Mouse (Mus musculus): ENCODE measurements around the gene Fblim1. TPM values are rescaled to one million over a fixed set of nuclear protein-coding genes. Genes with fewer than 3 reads are reported as not detected.
A peak's percentile ranks its signal among the peaks of the same experiment; 100 is the strongest.

Fblim1 gene
- polyA plus RNA-seq, 1 experiment from 2014 or later: 34.9 TPM

DNA sequence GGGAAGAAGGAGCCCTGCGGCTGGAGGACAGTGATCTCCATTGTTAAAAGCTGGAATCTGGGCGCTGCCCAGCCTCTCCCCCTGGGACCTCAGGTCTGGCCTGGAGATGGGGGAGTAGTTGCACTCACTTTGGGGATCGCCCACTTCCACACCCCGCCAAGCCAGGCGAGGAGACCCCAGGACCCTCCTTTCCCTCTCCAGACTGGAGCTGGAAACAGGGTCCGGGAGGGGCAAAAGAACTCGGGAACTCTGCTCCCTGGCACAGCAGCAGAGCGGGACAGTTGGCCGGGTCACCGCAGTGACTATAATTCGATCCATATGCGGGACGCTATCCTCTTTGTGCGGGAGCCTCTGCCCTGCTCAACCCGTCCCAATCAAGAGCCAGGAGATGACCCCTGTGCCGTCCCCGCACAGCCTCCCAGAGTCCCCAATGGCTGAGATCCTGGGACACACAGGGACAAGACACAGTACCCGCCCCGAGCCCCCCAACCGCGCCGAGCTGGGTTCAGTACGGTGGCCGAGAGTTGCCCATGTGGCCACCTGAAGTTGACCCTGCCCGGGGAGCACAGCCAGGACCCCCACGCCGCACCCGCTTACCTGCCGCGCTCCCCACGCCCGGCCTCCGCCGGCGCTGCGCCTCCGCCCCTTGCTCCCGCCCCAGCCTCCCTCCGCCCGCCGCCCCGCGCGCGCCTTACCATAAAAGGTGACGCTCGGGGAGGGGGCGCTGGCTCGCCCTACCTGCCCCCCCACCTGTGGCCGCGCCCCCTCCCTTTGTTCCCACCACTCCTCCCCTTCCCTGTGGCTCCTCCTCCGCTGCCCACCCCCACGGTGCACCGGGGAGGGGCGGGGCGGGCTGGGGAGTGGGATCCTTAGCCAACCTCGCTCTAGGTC is 6.4 kb downstream of the Fblim1 start:
- Histone ChIP-seq H3K4me3 (ENCODE audit: low read depth, low read length) (peak overlapping the region; percentile 51), H3K9me3 (ENCODE audit: control insufficient read depth, low read length) (no peaks in the 10 kb centered on the region), H3K36me3 (ENCODE audit: control insufficient read depth, insufficient read depth, low read length) (no peaks in the 10 kb centered on the region), H3K4me2 (ENCODE audit: low read depth) (peak overlapping the region; percentile 87), H3K4me1 (ENCODE audit: control insufficient read depth, insufficient read depth, low read length) (peaks cover 9% of the 10 kb centered on the region), H3K9ac (ENCODE audit: low read length) (peak overlapping the region; percentile 73), H3K27ac (ENCODE audit: low read depth, low read length) (peak overlapping the region; percentile 35; the same call in 1 of the 2 replicates), H3K27me3 (ENCODE audit: control insufficient read depth, insufficient read depth, low read length) (peaks cover 6% of the 10 kb centered on the region)
- DNase-seq (ENCODE audit: low spot score) (peak; percentile 51), ATAC-seq (ENCODE audit: insufficient read depth, low FRiP score, low TSS enrichment) (no peak)
- WGBS: under 1% methylated on average over 53 of the region's 57 CpGs

- Histone ChIP-seq H3K27ac (ENCODE audit: low read depth, low read length) (peak overlapping the region; percentile 35; the same call in 1 of the 2 replicates), H3K9ac (ENCODE audit: low read length) (peak overlapping the region; percentile 73), H3K4me1 (ENCODE audit: control insufficient read depth, insufficient read depth, low read length) (peaks cover 9% of the 10 kb centered on the region), H3K9me3 (ENCODE audit: control insufficient read depth, low read length) (no peaks in the 10 kb centered on the region), H3K4me2 (ENCODE audit: low read depth) (peak overlapping the region; percentile 87), H3K27me3 (ENCODE audit: control insufficient read depth, insufficient read depth, low read length) (peaks cover 6% of the 10 kb centered on the region), H3K36me3 (ENCODE audit: control insufficient read depth, insufficient read depth, low read length) (no peaks in the 10 kb centered on the region), H3K4me3 (ENCODE audit: low read depth, low read length) (peak overlapping the region; percentile 51)
- WGBS: 3% methylated on average over 9 of the region's 9 CpGs
- ATAC-seq (ENCODE audit: insufficient read depth, low FRiP score, low TSS enrichment): no peak; the same call in 1 of the 2 replicates
- peak; percentile 52 for DNase-seq (ENCODE audit: low spot score)
Measured at GRCm38 (mm10) chr4:141598894-141599250, 7.0 kb downstream of the Fblim1 start.

DNA sequence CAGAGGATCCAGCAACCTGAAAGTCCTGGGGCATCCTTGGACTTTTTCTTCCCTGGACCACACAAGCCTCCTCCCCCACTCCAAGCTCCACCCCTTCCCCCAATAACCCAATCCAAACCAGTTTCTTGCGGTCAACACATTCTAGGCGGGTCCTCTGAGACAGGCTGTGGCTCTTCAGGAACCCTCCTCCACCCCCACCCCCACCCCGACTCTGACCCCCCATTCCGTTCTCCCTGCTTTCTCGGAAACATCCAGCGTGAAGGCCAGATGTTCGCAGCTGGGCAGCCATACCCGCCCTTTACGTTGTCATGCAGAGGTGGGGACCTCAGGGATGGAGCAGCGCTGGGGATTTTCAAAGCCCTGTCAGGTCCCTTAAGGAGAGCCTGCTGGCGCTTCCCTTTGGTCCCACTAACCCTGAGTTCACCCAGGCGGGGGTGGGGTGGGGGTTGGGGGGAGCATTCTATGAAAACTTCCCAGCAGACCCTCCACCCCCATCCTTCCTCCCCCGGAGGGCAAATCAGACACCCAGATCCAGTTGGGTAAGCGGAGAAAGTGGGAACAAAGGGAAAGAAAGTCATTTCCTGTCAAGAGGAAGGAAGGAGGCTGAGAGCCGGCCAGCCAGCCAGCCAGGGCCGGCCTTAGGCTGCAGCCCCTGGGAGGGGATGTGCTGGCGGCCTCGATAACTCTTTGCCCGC is 7.5 kb downstream of the Fblim1 start:
- peak; percentile 39; the same call in 1 of the 2 replicates for ATAC-seq (ENCODE audit: insufficient read depth, low FRiP score, low TSS enrichment)
- Histone ChIP-seq H3K4me1 (ENCODE audit: control insufficient read depth, insufficient read depth, low read length) (peaks cover 9% of the 10 kb centered on the region), H3K27ac (ENCODE audit: low read depth, low read length) (peak overlapping the region; percentile 35; the same call in 1 of the 2 replicates), H3K9me3 (ENCODE audit: control insufficient read depth, low read length) (no peaks in the 10 kb centered on the region), H3K4me2 (ENCODE audit: low read depth) (peak overlapping the region; percentile 87), H3K27me3 (ENCODE audit: control insufficient read depth, insufficient read depth, low read length) (peaks cover 6% of the 10 kb centered on the region), H3K9ac (ENCODE audit: low read length) (peak overlapping the region; percentile 73), H3K36me3 (ENCODE audit: control insufficient read depth, insufficient read depth, low read length) (no peaks in the 10 kb centered on the region), H3K4me3 (ENCODE audit: low read depth, low read length) (peak overlapping the region; percentile 51)
- WGBS: under 1% methylated on average over 19 of the region's 19 CpGs
- peak; percentile 51 for DNase-seq (ENCODE audit: low spot score)

GRCm38 (mm10) chr4:141596700-141597328 is 9.1 kb downstream of the Fblim1 start:
- peaks cover 9% of the 10 kb centered on the region for H3K4me1 ChIP-seq (ENCODE audit: control insufficient read depth, insufficient read depth, low read length)
- no peak overlapping the region for H3K27ac ChIP-seq (ENCODE audit: low read depth, low read length)
- ATAC-seq (ENCODE audit: insufficient read depth, low FRiP score, low TSS enrichment): no peak
- H3K36me3 ChIP-seq (ENCODE audit: control insufficient read depth, insufficient read depth, low read length): no peaks in the 10 kb centered on the region
- H3K27me3 ChIP-seq (ENCODE audit: control insufficient read depth, insufficient read depth, low read length): peaks cover 6% of the 10 kb centered on the region
- no peak overlapping the region for H3K9ac ChIP-seq (ENCODE audit: low read length)
- H3K4me3 ChIP-seq (ENCODE audit: low read depth, low read length): no peak overlapping the region
- 87% methylated on average over 8 of the region's 8 CpGs for WGBS
- H3K9me3 ChIP-seq (ENCODE audit: control insufficient read depth, low read length): no peaks in the 10 kb centered on the region
- H3K4me2 ChIP-seq (ENCODE audit: low read depth): no peak overlapping the region
- no peak for DNase-seq (ENCODE audit: low spot score)

- no peak overlapping the region for H3K4me3 ChIP-seq (ENCODE audit: low read depth, low read length)
- peaks cover 9% of the 10 kb centered on the region for H3K4me1 ChIP-seq (ENCODE audit: control insufficient read depth, insufficient read depth, low read length)
- no peak overlapping the region for H3K27ac ChIP-seq (ENCODE audit: low read depth, low read length)
- no peak overlapping the region for H3K4me2 ChIP-seq (ENCODE audit: low read depth)
- DNase-seq (ENCODE audit: low spot score) (no peak), ATAC-seq (ENCODE audit: insufficient read depth, low FRiP score, low TSS enrichment) (no peak)
- H3K27me3 ChIP-seq (ENCODE audit: control insufficient read depth, insufficient read depth, low read length): peaks cover 6% of the 10 kb centered on the region
- WGBS: 81% methylated on average over 9 of the region's 9 CpGs
- no peaks in the 10 kb centered on the region for H3K9me3 ChIP-seq (ENCODE audit: control insufficient read depth, low read length)
- H3K9ac ChIP-seq (ENCODE audit: low read length): no peak overlapping the region
- no peaks in the 10 kb centered on the region for H3K36me3 ChIP-seq (ENCODE audit: control insufficient read depth, insufficient read depth, low read length)
Measured at GRCm38 (mm10) chr4:141595605-141596268, 10.2 kb downstream of the Fblim1 start.

DNA sequence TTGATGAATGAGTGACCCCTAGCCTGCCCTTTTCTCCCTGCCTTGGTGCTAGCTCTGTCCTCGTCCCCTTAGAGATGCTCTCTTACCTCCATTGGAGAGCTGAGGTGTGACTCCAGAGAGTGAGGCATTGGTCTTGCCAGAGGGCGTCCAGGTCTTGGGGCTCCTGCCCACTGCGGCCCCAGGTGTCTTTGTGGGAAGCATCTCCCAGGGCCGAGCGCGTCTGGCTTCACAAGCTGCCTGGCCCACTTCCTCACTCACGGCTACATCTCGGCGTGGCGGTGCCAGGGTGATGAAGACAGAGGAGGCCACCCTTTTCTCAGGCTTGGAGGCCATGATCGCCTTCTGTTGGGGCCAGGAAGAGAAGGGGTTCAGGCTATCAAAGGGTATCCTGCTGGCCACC is 10.8 kb downstream of the Fblim1 start:
- Histone ChIP-seq H3K27me3 (ENCODE audit: control insufficient read depth, insufficient read depth, low read length) (peaks cover 4% of the 10 kb centered on the region), H3K4me1 (ENCODE audit: control insufficient read depth, insufficient read depth, low read length) (peaks cover 9% of the 10 kb centered on the region), H3K36me3 (ENCODE audit: control insufficient read depth, insufficient read depth, low read length) (no peaks in the 10 kb centered on the region), H3K9me3 (ENCODE audit: control insufficient read depth, low read length) (no peaks in the 10 kb centered on the region), H3K27ac (ENCODE audit: low read depth, low read length) (no peak overlapping the region), H3K4me3 (ENCODE audit: low read depth, low read length) (no peak overlapping the region), H3K9ac (ENCODE audit: low read length) (no peak overlapping the region), H3K4me2 (ENCODE audit: low read depth) (no peak overlapping the region)
- ATAC-seq (ENCODE audit: insufficient read depth, low FRiP score, low TSS enrichment) (no peak), DNase-seq (ENCODE audit: low spot score) (no peak)
- 94% methylated on average over 11 of the region's 11 CpGs for WGBS

DNA sequence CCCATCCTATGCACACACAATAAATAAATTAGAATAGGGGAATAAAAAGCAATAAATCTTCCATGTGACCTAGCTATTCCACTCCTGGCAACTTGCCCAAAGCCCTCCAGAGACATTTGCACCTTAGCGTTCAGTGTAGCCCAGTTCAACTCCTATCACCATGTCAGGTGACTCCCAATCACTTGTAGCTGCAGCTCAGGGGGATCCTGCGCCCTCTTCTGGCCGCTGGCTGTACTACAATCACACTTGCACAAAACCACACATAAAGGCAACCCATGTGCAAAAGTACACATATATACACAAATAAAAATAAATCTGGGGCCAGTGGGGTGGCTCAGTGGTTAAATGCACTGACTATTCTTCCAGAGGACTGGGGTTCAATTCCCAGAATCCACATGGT is 14.3 kb downstream of the Fblim1 start:
- H3K4me2 ChIP-seq (ENCODE audit: low read depth): no peak overlapping the region
- H3K9ac ChIP-seq (ENCODE audit: low read length): no peak overlapping the region
- H3K36me3 ChIP-seq (ENCODE audit: control insufficient read depth, insufficient read depth, low read length): no peaks in the 10 kb centered on the region
- 27% methylated on average over 3 of the region's 3 CpGs for WGBS
- H3K4me3 ChIP-seq (ENCODE audit: low read depth, low read length): no peak overlapping the region
- H3K27ac ChIP-seq (ENCODE audit: low read depth, low read length): no peak overlapping the region
- no peaks in the 10 kb centered on the region for H3K27me3 ChIP-seq (ENCODE audit: control insufficient read depth, insufficient read depth, low read length)
- DNase-seq (ENCODE audit: low spot score): peak; percentile 49
- H3K9me3 ChIP-seq (ENCODE audit: control insufficient read depth, low read length): no peaks in the 10 kb centered on the region
- ATAC-seq (ENCODE audit: insufficient read depth, low FRiP score, low TSS enrichment): no peak
- H3K4me1 ChIP-seq (ENCODE audit: control insufficient read depth, insufficient read depth, low read length): no peaks in the 10 kb centered on the region

DNA sequence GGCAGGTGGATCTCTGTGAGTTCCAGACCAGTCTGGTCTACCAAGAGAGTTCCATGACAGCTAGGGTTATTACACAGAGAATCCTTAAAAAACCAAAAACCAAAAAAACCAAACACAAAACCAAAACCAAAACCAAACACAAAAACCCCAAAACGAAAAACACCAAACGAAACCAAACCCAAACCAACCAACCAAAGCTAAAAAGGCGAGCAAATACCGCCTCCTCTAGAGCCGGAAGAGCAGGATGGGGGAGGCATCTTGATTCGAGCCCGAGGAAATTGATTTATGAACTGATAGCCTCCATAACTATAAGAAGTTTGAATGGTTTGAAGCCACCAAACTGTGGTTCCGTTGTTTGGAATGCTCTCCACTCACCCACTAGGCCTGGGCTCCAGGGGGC is 22.0 kb downstream of the Fblim1 start:
- H3K9me3 ChIP-seq (ENCODE audit: control insufficient read depth, low read length): no peaks in the 10 kb centered on the region
- no peak for ATAC-seq (ENCODE audit: insufficient read depth, low FRiP score, low TSS enrichment)
- H3K9ac ChIP-seq (ENCODE audit: low read length): no peak overlapping the region
- H3K27ac ChIP-seq (ENCODE audit: low read depth, low read length): no peak overlapping the region
- H3K36me3 ChIP-seq (ENCODE audit: control insufficient read depth, insufficient read depth, low read length): no peaks in the 10 kb centered on the region; the same call in 1 of the 2 replicates
- H3K4me1 ChIP-seq (ENCODE audit: control insufficient read depth, insufficient read depth, low read length): no peaks in the 10 kb centered on the region
- H3K4me2 ChIP-seq (ENCODE audit: low read depth): no peak overlapping the region
- no peak overlapping the region for H3K4me3 ChIP-seq (ENCODE audit: low read depth, low read length)
- no peaks in the 10 kb centered on the region for H3K27me3 ChIP-seq (ENCODE audit: control insufficient read depth, insufficient read depth, low read length)
- 90% methylated on average over 8 of the region's 8 CpGs for WGBS
- no peak for DNase-seq (ENCODE audit: low spot score)

Data from neural tube, embryonic 11.5 days (tissue).